Mouse (Mus musculus): ENCODE results near the gene Cdhr2.

Gene Cdhr2

GRCm38 (mm10) chr13:54783698-54784097 lies 82.4 kb downstream of the Cdhr2 start, which contains the start of gene Eif4e1b:
Eif4e1b (plus strand) TSS chr13:54783998.
- no peak for DNase-seq (ENCODE audit: low spot score in 2 of 2)

All from heart, adult 9 months (tissue).